In the genomic region with DNA sequence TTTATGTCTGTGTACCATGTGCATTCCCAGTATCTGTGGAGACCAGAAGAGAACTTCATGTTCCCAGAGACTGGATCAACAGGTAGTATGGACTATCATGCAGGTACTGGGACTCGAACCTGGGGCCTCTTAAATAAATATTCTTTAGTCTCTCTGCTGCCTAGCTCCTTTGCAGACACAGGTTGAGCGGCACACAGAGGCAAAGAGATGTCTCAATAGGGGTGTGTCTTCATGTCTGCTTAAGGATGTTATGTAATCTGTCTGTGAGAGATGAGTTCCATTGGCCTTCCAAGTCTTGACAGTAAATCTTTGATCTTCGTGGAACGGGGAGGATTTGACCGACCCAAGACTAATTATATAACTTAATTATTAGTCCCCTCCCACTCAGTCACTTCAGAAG, we compare ENCODE assay signal across 25 mouse cellular contexts.
"Had no signal": no experiment of that assay in that cellular context is flagged by ENCODE, and none has a peak within 500 bp of the region (broad histone marks: within the 10 kb centered on the region; RNA-seq: fewer than 3 reads in every experiment).

No protein-coding gene starts in this region.

- H3K4me1 ChIP-seq: heart, embryonic 13.5 days; heart, embryonic 15.5 days; hindbrain, embryonic 12.5 days; intestine, embryonic 15.5 days; limb, embryonic 10.5 days; limb, embryonic 12.5 days had no signal

- H3K9me3 ChIP-seq: heart, embryonic 13.5 days; heart, embryonic 15.5 days; hindbrain, embryonic 12.5 days; intestine, embryonic 15.5 days; limb, embryonic 10.5 days; limb, embryonic 12.5 days had no signal

- H3K27ac ChIP-seq: gastrocnemius, adult 2 months; heart, adult 2 months; heart, embryonic 13.5 days; heart, embryonic 15.5 days; hindbrain, embryonic 12.5 days; hindbrain, embryonic 14.5 days; intestine, embryonic 15.5 days; layer of hippocampus, adult 2 months; left cerebral cortex, adult 2 months; limb, embryonic 10.5 days; limb, embryonic 12.5 days had no signal

- ATAC-seq: hindbrain, embryonic 16.5 days; inflammation-experienced regulatory T-cells, adult 6 months; intestine, embryonic 15.5 days had no signal

- H3K4me2 ChIP-seq: heart, embryonic 11.5 days; heart, embryonic 13.5 days; heart, embryonic 15.5 days; hindbrain, embryonic 12.5 days; hindbrain, embryonic 14.5 days; intestine, embryonic 15.5 days; limb, embryonic 12.5 days had no signal

- H3K27me3 ChIP-seq: heart, embryonic 15.5 days; hindbrain, embryonic 12.5 days; intestine, embryonic 15.5 days; limb, embryonic 12.5 days had no signal

- H3K36me3 ChIP-seq: heart, embryonic 13.5 days; heart, embryonic 15.5 days; hindbrain, embryonic 12.5 days; intestine, embryonic 15.5 days; limb, embryonic 10.5 days; limb, embryonic 12.5 days had no signal

- H3K4me3 ChIP-seq: gastrocnemius, adult 2 months; heart, adult 2 months; heart, embryonic 13.5 days; heart, embryonic 15.5 days; hindbrain, embryonic 12.5 days; intestine, embryonic 15.5 days; layer of hippocampus, adult 2 months; left cerebral cortex, adult 2 months; limb, embryonic 10.5 days; limb, embryonic 12.5 days had no signal

- DNase-seq: gastrocnemius, adult 2 months; gastrocnemius, postnatal 10 days; gastrocnemius, postnatal 25 days; heart, adult 11 months; heart, adult 2 months; heart, postnatal 14 days; heart, postnatal 36 days; kidney, adult 18-20 months; kidney, adult 8-10 months; kidney, postnatal 10 days; kidney, postnatal 25 days; kidney, postnatal 4 days; liver had no signal

- H3K9ac ChIP-seq: heart, embryonic 13.5 days; heart, embryonic 15.5 days; hindbrain, embryonic 12.5 days; hindbrain, embryonic 14.5 days; intestine, embryonic 15.5 days; limb, embryonic 12.5 days had no signal
